Mouse (Mus musculus) E14TG2a.4 (cell line): ENCODE data around the gene Edc3.

ENCODE experiments used
- CTCF ChIP-seq: conservative IDR thresholded peaks from 2 replicates; pipeline ENCODE4 v1.5.1; 2014; ENCODE audit warnings: low read length
- POU5F1 ChIP-seq: IDR thresholded peaks from 2 replicates; pipeline ENCODE4 v1.6.1; 2014; ENCODE audit warnings: low read length, borderline replicate concordance

DNA sequence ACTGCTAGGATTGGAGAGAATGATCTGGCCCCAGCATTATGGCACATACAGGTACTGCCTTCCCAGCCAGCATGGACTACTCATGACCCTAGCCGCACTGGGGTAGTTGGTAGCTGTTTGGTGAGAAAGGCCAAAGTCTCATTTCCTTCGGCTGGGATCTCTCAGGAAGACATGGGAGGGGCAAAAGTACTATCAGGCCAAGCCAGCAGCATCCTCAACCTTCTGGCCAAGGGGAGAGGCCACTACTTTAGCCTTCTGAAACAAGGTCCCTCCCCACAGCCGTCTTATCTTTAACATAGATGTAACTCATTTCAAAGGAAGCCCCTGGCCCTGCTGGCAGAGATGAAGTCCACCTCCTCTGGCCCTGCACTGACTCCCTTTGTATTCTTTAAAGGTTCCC is 49.2 kb downstream of the Edc3 start:
- no peak for TF ChIP-seq CTCF
- TF ChIP-seq POU5F1: no peak
